Mouse (Mus musculus): ENCODE measurements around the gene Tbc1d8b.
A peak's percentile ranks its signal among the peaks of the same experiment; 100 is the strongest.

DNA sequence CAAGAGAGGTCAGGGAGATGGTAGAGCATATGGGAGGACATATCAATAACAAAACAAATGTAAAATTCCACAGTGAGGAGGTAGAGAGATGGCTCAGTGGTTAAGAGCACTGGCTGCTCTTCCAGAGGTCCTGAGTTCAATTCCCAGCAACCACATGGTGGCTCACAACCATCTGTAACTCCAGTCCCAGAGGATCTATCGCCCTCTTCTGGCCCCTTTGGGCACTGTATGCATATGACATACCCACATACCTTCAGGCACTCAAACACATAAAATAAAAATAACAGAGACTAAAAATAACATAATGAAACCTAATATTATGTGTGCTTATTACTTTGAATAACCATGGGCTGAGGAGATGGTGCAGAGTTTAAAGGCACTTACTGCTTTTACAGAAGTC lies 22.7 kb upstream of the Tbc1d8b start:
- TF ChIP-seq CTCF (IDR thresholded peaks at IDR 0.05; ENCODE audit: low read depth) (peak; percentile 27; the same call in 1 of the 2 replicates), EP300 (IDR thresholded peaks at IDR 0.05; ENCODE audit: low read depth) (no peak)
